Mouse (Mus musculus): ENCODE data around the gene Fgfr2. TPM values are rescaled to one million over a fixed set of nuclear protein-coding genes. Genes with fewer than 3 reads are reported as not detected.
"Not testable (repeated sequence)": the region's sequence is repeated elsewhere in the genome, so short reads cannot be mapped to it uniquely, and the experiment has no call there.

Gene Fgfr2
- polyA plus RNA-seq, 1 experiment from 2014 or later, result 47.9 TPM

DNA sequence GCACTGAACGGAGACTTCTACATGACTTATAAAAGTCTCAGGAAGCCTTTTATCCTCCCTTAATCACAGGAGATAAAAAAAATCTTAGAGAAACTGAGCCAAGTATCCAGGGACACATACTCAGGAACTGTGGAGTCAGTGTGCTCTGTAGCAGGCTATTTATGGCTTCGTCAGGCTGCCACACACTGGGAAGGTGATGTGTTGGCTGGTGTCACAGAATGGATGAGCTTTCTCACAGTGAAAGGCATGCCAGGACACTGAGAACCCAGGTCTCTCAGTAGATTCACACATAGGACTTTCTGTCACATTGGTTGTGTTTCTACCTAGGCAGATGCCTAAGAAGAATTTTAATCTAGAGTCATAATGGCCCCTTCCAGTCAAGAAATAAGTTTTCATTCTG is 2008.7 kb downstream of the Fgfr2 start:
- Histone ChIP-seq H3K4me1 (no peaks in the 10 kb centered on the region), H3K9ac (no peak overlapping the region), H3K4me3 (no peak overlapping the region), H3K4me2 (no peak overlapping the region), H3K36me3 (ENCODE audit: poor library complexity, severe bottlenecking) (no peaks in the 10 kb centered on the region), H3K27me3 (no peaks in the 10 kb centered on the region), H3K9me3 (replicated peaks) (no peaks in the 10 kb centered on the region), H3K27ac (no peak overlapping the region)
- no peak for ATAC-seq
- 90% methylated on average over 2 of the region's 2 CpGs for WGBS

- no peak for ATAC-seq
- Histone ChIP-seq H3K4me2 (no peak overlapping the region), H3K4me3 (no peak overlapping the region), H3K4me1 (no peaks in the 10 kb centered on the region), H3K36me3 (ENCODE audit: poor library complexity, severe bottlenecking) (no peaks in the 10 kb centered on the region), H3K27ac (no peak overlapping the region), H3K9me3 (replicated peaks) (no peaks in the 10 kb centered on the region), H3K27me3 (no peaks in the 10 kb centered on the region), H3K9ac (no peak overlapping the region)
- 72% methylated on average over 6 of the region's 6 CpGs for WGBS
These were observed 2009.5 kb downstream of the Fgfr2 start for GRCm38 (mm10) chr7:131113676-131114075.

- H3K9me3 ChIP-seq (replicated peaks), result no peaks in the 10 kb centered on the region
- no peaks in the 10 kb centered on the region for H3K27me3 ChIP-seq
- no peaks in the 10 kb centered on the region for H3K36me3 ChIP-seq (ENCODE audit: poor library complexity, severe bottlenecking)
- no peaks in the 10 kb centered on the region for H3K4me1 ChIP-seq
- no peak overlapping the region for H3K27ac ChIP-seq
- ATAC-seq, result no peak
- H3K4me2 ChIP-seq, result no peak overlapping the region
- H3K9ac ChIP-seq, result no peak overlapping the region
- 25% methylated on average over 3 of the region's 3 CpGs for WGBS
- H3K4me3 ChIP-seq, result no peak overlapping the region
These were observed 2010.7 kb downstream of the Fgfr2 start for GRCm38 (mm10) chr7:131112486-131112885.

DNA sequence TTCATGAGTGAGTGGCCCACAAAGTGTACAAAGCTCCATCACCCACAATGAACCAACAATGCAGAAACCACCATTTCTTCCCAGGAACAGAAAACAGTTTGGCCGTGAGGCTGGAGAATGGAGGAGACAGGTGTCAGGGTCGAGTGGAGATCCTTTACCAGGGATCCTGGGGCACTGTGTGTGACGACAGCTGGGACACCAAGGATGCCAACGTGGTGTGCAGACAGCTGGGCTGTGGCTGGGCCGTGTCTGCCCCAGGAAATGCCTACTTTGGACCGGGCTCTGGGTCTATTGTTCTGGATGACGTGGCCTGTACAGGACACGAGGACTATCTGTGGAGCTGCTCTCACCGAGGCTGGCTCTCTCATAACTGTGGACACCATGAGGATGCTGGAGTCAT is 2040.7 kb downstream of the Fgfr2 start:
- H3K4me1 ChIP-seq; H3K27me3 ChIP-seq; H3K4me2 ChIP-seq; H3K9ac ChIP-seq; ATAC-seq; H3K9me3 ChIP-seq (replicated peaks); H3K4me3 ChIP-seq; H3K27ac ChIP-seq; H3K36me3 ChIP-seq (ENCODE audit: poor library complexity, severe bottlenecking): not testable (repeated sequence)
- WGBS, result 84% methylated on average over 9 of the region's 9 CpGs

DNA sequence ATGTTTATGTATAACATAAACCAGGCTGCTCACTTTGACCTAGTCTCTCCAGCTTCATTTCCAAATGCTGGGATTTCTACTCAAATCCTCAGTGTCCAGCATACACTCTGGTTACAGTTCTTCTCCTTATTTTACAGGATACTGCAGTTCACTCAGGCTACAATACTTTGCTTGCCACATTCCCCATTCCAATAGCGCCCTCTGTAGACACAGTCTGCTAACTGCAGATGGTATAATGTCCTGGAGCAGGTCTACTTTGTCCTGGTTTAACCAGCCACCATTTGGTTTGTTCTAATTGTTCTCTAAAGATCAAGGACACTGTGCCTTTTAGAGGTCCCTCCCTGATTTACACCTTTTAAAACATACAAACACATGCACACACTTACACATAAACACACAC is 2047.2 kb downstream of the Fgfr2 start:
- no peak for ATAC-seq
- H3K9ac ChIP-seq, result no peak overlapping the region
- H3K27ac ChIP-seq, result no peak overlapping the region
- H3K9me3 ChIP-seq (replicated peaks), result no peaks in the 10 kb centered on the region
- WGBS, result 0% methylated on average over 1 of the region's 1 CpGs
- no peaks in the 10 kb centered on the region for H3K27me3 ChIP-seq
- no peaks in the 10 kb centered on the region for H3K36me3 ChIP-seq (ENCODE audit: poor library complexity, severe bottlenecking)
- H3K4me1 ChIP-seq, result no peaks in the 10 kb centered on the region
- no peak overlapping the region for H3K4me3 ChIP-seq
- no peak overlapping the region for H3K4me2 ChIP-seq

GRCm38 (mm10) chr7:131074098-131074497 is 2049.1 kb downstream of the Fgfr2 start:
- WGBS, result 85% methylated on average over 6 of the region's 6 CpGs
- not testable (repeated sequence) for H3K4me1 ChIP-seq; H3K4me3 ChIP-seq; H3K4me2 ChIP-seq; H3K36me3 ChIP-seq (ENCODE audit: poor library complexity, severe bottlenecking); H3K9me3 ChIP-seq (replicated peaks); H3K9ac ChIP-seq; H3K27ac ChIP-seq; ATAC-seq; H3K27me3 ChIP-seq

DNA sequence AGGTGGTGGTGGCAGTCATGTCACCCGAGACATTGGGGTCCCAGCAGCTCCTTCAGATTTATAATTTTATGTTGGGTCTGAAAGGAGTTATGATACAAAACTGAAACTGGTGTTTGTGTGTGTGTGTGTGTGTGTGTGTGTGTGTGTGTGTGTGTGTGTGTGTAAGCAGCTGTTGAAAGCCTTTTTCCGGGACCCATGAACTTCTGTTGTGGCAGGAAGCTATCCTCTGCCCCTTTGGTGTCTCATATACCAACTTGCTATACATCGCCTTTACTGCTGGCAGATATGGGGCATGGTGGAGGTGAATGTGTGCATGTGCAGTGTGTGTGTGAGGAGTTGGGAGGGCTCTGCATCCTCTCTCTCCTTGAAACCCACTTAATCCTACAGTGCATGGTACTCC is 2049.7 kb downstream of the Fgfr2 start:
- not testable (repeated sequence) for H3K4me2 ChIP-seq; H3K4me3 ChIP-seq; H3K27me3 ChIP-seq; H3K36me3 ChIP-seq (ENCODE audit: poor library complexity, severe bottlenecking); ATAC-seq; H3K27ac ChIP-seq; H3K9ac ChIP-seq; H3K4me1 ChIP-seq; H3K9me3 ChIP-seq (replicated peaks)
- WGBS, result 91% methylated on average over 3 of the region's 3 CpGs

DNA sequence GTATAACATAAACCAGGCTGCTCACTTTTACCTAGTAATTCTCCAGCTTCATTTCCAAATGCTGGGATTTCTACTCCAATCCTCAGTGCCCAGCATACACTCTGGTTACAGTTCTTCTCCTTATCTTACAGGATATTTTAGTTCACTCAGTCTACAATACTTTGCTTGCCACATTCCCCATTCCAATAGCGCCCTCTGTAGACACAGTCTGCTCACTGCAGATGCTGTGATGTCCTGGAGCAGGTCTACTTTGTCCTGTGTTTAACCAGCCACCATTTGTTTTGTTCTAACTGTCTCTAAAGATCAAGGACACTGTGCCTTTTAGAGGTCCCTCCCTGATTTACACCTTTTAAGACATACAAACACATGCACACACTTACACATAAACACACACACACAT is 2055.0 kb downstream of the Fgfr2 start:
- H3K27ac ChIP-seq; H3K9me3 ChIP-seq (replicated peaks); H3K27me3 ChIP-seq; H3K4me2 ChIP-seq; H3K4me3 ChIP-seq; H3K4me1 ChIP-seq; H3K9ac ChIP-seq; ATAC-seq; H3K36me3 ChIP-seq (ENCODE audit: poor library complexity, severe bottlenecking): not testable (repeated sequence)
- WGBS, result 0% methylated on average over 1 of the region's 1 CpGs

DNA sequence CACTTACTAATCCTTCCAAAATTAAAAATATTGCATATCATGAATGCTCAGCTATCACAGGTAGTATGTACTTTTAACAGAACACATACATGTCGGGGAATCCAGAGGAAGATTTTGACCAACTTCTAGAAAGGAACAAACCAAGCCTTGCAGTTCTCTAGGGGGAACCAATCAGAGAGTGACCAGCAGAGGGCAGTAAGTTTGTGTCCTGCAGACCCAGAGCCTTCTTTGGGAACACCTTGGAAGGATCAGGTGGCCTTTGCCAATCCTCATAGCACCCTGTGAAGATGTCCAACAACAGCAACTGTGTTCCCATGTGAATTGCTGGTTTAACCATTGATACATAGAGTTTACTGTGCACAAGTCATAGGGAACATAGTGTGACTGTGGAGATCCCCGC is 2060.6 kb downstream of the Fgfr2 start:
- Histone ChIP-seq H3K9ac (no peak overlapping the region), H3K27me3 (no peaks in the 10 kb centered on the region), H3K4me3 (no peak overlapping the region), H3K27ac (no peak overlapping the region), H3K9me3 (replicated peaks) (no peaks in the 10 kb centered on the region), H3K36me3 (ENCODE audit: poor library complexity, severe bottlenecking) (no peaks in the 10 kb centered on the region), H3K4me1 (no peaks in the 10 kb centered on the region), H3K4me2 (no peak overlapping the region)
- ATAC-seq, result no peak
- 78% methylated on average over 2 of the region's 2 CpGs for WGBS

- H3K4me2 ChIP-seq; H3K36me3 ChIP-seq (ENCODE audit: poor library complexity, severe bottlenecking); H3K9ac ChIP-seq; H3K27me3 ChIP-seq; ATAC-seq; H3K27ac ChIP-seq; H3K4me3 ChIP-seq; H3K4me1 ChIP-seq; H3K9me3 ChIP-seq (replicated peaks): not testable (repeated sequence)
- 81% methylated on average over 2 of the region's 2 CpGs for WGBS
These were observed 2063.3 kb downstream of the Fgfr2 start for GRCm38 (mm10) chr7:131059808-131060207.

GRCm38 (mm10) chr7:131057918-131058317 is 2065.2 kb downstream of the Fgfr2 start:
- ATAC-seq; H3K27ac ChIP-seq; H3K4me2 ChIP-seq; H3K9me3 ChIP-seq (replicated peaks); H3K9ac ChIP-seq; H3K27me3 ChIP-seq; H3K4me1 ChIP-seq; H3K36me3 ChIP-seq (ENCODE audit: poor library complexity, severe bottlenecking); H3K4me3 ChIP-seq: not testable (repeated sequence)
- WGBS, result 76% methylated on average over 9 of the region's 9 CpGs

DNA sequence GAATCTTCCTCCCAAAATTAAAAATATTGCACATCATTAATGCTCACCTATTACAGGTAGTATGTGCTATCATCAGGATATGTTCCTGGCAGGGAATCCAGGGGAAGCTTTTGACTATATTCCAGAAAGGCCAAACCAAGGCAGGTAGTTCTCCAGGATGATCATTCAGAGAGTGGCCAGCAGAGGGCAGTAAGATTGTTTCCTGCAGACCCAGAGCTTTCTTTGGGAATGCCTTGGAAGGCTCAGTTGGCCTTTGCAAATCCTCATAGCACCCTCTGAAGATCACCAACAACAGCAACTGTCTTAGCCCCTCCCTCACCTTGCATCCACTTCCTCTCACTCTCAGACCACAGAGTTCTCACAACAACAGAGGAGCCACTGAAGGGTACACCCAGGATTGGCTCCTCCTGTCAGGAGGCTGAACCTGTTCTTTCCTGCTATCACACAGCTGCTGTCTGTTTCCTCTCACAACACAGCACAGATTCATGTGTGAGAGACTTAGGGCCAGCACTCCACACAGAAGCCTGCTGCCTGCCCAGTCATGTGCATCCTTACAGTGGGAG is 2068.3 kb downstream of the Fgfr2 start:
- ATAC-seq, result no peak
- no peaks in the 10 kb centered on the region for H3K4me1 ChIP-seq

GRCm38 (mm10) chr7:131049829-131050228 is 2073.3 kb downstream of the Fgfr2 start:
- H3K27ac ChIP-seq; ATAC-seq; H3K9ac ChIP-seq; H3K4me3 ChIP-seq; H3K4me2 ChIP-seq; H3K27me3 ChIP-seq; H3K9me3 ChIP-seq (replicated peaks); H3K4me1 ChIP-seq; H3K36me3 ChIP-seq (ENCODE audit: poor library complexity, severe bottlenecking): not testable (repeated sequence)
- 83% methylated on average over 8 of the region's 8 CpGs for WGBS

More for the DNA sequence above, 2068.3 kb downstream of the Fgfr2 start:
- Histone ChIP-seq H3K4me3 (no peak overlapping the region), H3K27me3 (no peaks in the 10 kb centered on the region), H3K27ac (no peak overlapping the region), H3K36me3 (ENCODE audit: poor library complexity, severe bottlenecking) (no peaks in the 10 kb centered on the region), H3K4me2 (no peak overlapping the region), H3K9me3 (replicated peaks) (no peaks in the 10 kb centered on the region), H3K9ac (no peak overlapping the region)

Data from forebrain, embryonic 13.5 days (tissue).